Mouse (Mus musculus) gastrocnemius, postnatal 14 days (tissue): ENCODE results near the gene Art5. TPM values are rescaled to one million over a fixed set of nuclear protein-coding genes. Genes with fewer than 3 reads are reported as not detected.
A peak's percentile ranks its signal among the peaks of the same experiment; 100 is the strongest.
"Not testable (repeated sequence)": the region's sequence is repeated elsewhere in the genome, so short reads cannot be mapped to it uniquely, and the experiment has no call there.

Experiments
- DNase-seq: peaks from one replicate; pipeline ENCODE4 v3.0.0; 2021; ENCODE audit warnings: mixed read lengths
- intact Hi-C: fragments of 180-260 bp; cut with DNase I; formaldehyde crosslinking; loops from one replicate; pipeline ENCODE4 v1.15.1; 2025; ENCODE audit warnings: low total_unique reads
- total RNA-seq, 2 experiments: library from RNA; stranded (reverse); gene quantifications; 2 replicates each; pipeline ENCODE4 v1.2.3; 2021

Art5 gene
- total RNA-seq, 2 experiments from 2014 or later, result 6.9 to 8.1 TPM

DNA sequence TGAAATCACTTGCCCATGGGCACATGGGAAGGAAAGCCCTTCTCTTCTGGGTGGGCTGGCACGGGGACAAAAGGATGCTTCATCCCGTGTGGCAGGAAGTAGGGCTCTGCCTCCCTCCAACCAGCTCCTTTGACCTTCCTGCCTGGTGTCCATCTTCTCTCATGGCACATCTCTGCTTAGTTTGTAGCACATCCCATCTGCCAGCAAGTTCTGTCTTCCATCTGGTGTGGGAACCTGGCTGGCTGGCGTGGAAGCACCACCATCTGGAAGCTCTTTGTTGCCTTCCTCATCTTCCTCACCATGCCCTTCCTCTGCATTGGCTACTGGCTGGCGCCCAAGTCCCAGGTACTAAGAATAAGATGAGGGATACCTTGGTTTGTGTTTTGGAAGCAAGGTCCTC lies 22.0 kb downstream of the Art5 start:
- DNase-seq, result no peak
- intact Hi-C loops, result no loop called here

DNA sequence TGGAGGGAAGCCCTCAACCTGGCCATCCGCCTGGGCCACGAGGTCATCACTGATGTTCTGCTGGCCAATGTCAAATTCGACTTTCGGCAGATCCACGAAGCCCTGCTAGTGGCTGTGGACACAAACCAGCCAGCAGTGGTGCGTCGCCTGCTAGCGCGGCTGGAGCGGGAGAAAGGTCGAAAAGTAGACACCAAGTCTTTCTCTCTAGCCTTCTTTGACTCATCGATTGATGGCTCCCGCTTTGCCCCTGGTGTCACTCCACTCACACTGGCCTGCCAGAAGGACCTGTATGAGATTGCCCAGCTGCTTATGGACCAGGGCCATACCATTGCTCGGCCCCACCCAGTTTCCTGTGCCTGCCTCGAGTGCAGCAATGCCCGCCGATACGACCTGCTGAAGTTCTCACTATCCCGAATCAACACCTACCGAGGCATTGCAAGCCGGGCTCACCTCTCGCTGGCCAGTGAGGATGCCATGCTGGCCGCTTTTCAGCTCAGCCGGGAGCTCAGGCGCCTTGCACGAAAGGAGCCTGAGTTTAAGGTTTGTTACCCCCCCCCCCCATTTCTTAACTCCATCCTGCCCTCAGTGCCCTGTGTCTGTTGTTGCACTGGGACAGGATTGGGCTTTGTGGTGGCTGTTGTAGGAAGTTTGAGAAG lies 25.1 kb downstream of the Art5 start:
- DNase-seq, result no peak
- intact Hi-C loops, result no loop called here

DNA sequence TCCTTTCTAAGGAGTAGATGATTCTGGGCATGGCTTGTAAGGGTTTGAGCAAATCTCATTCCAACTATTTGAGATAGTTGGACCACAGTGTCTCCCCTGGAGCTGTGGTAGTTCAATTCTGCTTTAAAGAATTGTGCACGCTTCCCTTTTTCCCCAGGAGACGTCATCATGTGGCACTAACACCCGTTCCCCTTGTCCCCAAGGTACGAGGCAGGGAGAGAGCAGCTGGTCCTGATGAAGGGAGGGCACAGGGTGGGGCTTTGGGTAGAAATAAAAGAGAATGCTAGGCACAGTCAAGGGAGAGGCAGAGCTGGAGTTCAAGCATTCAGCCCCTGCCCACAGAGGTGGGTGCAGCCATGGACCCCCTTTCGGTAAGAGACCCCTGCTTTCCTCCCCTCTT lies 26.5 kb downstream of the Art5 start, which contains the start of gene Trpc2:
Trpc2 (plus strand) TSS at position 301 of the 400 bp plus-strand sequence.
- intact Hi-C loops, result no loop called here
- DNase-seq, result no peak

DNA sequence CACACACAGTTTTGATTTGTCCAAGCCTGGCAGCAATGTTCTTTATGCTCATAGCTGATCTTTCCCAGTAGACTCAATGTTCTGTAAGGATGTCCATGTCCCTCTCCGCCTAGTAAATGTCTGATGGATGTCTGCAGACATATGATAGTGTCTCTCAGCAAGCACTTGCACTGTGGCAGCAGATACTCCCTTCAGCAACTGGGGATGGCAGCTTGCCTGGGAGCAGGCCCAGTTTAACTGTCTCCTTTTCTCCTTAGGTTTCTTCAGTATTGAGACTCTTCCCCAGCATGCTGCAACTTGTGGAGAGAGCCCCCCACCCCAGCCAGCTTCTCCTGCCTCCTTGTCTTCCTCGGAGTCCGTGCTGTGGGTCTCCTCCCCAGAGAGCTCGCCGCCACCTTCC lies 27.5 kb downstream of the Art5 start:
- intact Hi-C loops, result no loop called here
- peak; percentile 38 for DNase-seq

DNA sequence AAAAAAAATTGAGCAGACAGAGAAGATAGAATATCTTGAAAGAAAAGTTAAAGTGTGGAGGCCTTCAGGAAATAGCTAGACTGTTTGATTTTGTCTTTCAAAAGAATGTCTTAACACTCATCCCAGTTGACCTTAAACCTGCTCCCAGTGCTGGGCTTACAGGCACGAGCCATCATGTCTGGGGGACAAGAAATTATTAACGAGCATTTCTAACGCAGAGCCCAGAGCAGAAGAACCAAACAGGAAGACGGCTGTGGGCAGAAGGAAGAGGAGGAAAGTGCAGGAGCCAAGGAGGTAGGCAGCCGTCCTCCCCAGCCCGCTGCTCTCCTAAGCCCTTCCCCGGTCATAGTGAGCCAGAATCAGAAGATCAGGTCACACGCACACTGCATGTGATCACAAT lies 29.0 kb downstream of the Art5 start:
- intact Hi-C loops, result no loop called here
- DNase-seq, result no peak

DNA sequence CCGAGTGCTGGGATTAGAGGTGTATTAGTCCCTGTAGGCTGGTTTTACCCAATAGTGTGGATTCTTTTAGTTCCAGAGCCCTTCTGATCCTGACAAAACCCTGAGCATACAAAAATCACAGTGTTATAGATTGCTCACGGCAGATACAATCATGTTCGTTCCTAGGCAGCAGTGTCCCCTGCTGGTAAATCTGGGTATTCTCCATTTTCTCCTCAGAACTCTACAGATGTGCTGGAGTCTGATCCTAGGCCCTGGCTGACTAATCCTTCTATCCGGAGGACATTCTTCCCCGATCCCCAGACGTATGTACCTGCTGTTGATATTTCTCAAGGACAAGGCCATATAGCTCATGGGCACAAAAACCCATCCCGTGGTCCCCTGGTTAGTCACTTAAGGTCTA lies 30.8 kb downstream of the Art5 start:
- DNase-seq, result no peak

DNA sequence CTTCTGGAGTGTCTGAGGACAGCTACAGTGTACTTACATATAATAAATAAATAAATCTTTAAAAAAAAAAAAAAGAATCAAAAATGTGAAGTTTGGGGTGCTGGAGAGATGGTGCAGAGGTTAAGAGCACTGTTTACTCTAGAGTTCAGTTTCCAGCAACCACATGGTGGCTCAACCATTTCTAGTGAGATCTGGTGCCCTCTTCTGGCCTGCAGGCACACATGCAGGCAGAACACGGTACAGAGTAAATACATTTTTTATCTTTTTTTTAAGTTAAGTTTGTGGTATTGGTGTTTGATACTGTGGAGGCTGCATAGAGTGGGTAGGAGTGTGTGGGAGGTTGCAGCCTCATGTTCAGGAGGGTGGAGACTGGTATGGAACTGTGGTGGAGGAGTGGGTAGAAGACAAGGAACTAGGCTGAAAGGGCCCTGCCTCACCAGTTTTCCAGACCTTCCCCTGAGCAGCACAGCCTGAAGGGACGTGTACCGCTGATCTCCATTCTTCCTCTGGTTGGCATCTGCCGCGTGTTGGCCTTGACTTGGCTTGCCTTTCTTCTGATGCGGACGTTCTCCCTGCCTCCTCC lies 32.5 kb downstream of the Art5 start:
- intact Hi-C loops, result loop anchor here (5.0 kb wide), 1 partner anchor 160 kb away; no protein-coding TSS in a partner anchor
- DNase-seq, result no peak

More for the DNA sequence above, 30.8 kb downstream of the Art5 start:
- intact Hi-C loops, result loop anchor here (5.0 kb wide), 1 partner anchor 161 kb away; no protein-coding TSS in a partner anchor

DNA sequence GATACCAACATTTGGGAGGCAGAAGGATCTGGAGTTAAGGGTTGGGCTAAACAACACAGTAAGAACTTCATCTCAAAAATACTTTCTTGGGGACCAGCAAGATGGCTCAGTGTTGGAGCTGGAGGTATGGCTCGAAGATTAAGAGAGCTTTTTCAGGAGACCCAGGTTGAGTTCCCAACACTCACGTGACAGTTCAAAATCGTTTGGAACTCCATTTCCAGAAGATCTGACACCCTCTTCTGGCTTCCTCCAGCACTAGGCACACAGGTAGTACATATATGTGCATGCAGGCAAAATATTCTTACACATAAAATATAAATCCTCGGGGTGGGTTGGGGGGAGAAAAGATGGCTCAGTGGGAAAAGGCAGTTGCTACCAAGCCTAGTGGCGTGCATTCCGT lies 42.9 kb downstream of the Art5 start:
- intact Hi-C loops, result no loop called here
- DNase-seq, result no peak

DNA sequence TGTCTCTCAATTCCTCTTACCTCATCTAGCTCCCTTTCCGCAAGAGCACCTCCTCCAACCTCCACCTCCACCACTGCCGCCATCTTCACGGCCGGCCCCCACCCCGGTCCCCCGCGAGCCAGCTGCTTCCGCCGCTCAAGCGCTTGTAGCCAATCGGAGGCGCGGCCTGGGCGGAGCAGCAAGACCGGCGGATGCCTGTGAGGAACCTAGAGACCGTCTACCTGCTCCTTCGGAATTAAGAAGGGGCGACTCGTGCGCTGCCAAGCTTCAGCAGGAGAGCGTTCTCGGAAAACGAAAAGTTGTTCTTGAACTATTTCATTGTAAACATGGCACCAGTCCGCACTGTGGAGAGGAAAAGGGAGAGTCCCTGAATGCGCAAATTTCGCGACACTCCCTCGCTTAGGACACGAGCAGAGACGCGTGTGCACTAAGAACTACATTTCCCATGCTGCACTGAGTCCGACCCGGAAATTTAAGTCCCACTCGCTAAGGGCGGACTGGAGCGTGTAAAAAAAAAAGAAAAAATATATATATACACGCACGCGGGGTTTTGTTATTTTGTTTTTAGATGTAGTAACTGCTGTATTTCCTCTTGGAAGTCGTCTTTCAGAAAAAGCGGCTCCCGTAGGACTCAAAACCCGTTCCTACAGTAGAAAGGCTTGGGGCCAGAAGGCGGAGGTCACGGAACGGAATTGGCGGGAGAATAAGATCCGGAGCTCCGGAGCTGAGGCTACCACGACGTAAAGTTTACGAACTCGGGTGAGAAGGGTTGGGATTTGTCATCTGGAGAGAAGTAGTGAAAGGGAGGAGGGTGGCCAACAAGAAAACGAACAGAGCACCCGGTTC lies 44.0 kb downstream of the Art5 start, which contains the start of the genes Rnf121, Xndc1 and Xntrpc:
Rnf121 (minus strand) TSS at position 424 of the 846 bp plus-strand sequence.
Xndc1 (plus strand) TSS at position 466 of the 846 bp plus-strand sequence.
Xntrpc (plus strand) TSS at position 668 of the 846 bp plus-strand sequence.
- intact Hi-C loops, result no loop called here
- peak; percentile 94 for DNase-seq

DNA sequence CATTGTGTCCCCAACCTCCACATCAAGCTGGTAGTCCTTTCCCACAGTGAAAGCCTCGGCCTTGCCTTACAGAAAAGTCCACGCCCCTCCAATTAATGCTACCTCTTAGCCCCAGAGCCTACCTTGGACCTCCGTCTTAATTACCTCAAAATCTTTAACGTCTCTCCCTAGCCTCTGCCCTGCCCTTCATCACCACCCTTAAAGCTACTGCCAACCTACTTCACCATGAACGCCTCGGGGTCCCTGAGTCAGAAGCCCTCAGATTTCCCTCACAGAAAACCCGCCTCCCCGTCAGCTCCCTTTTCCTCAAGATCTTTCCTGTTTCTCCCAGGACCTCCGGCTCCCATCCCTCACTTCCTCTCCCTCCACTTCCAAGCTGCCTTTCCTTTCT lies 44.6 kb downstream of the Art5 start:
- no peak for DNase-seq
- intact Hi-C loops, result loop anchor here (5.0 kb wide), 1 partner anchor 67 kb away; no protein-coding TSS in a partner anchor

DNA sequence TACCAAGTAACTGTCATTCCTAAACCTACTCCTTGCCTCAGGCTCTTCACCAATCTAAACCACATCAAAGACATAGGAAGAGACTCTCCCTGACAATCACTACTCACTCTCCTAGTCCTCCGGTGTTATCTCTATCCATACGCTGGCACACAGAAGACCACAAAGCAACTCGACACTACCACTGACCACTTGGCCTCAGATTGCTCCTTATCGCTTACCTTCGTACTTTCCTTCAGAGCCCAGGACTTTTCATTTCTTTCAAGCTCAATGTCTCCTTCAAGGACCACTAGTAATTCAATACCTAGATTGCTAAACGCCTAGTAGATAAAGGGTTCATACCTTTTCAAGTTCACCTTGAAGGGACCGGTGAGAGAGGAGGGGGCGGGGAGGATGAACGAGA lies 45.4 kb downstream of the Art5 start:
- intact Hi-C loops, result loop anchor here (5.0 kb wide), 1 partner anchor 67 kb away; no protein-coding TSS in a partner anchor
- no peak for DNase-seq

DNA sequence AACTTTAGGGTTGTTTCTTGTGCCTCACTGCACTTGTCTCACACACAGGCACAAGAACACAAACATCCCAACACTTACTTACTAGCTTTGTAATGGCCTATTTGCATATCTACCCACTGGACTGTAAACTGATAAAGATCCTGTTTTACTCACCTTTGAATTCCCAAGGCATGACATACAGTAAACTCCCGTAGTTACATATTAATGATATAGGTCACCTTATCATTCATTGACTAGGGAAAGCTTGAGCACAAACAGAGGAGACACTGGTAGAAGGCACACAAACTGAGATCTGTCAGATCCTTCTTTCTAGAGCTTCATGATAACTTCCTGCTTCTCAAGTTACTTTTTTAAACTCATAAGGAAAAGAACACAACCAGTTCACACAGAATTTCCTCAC lies 47.1 kb downstream of the Art5 start:
- DNase-seq, result no peak
- intact Hi-C loops, result loop anchor here (5.0 kb wide), 1 partner anchor 65 kb away; no protein-coding TSS in a partner anchor

DNA sequence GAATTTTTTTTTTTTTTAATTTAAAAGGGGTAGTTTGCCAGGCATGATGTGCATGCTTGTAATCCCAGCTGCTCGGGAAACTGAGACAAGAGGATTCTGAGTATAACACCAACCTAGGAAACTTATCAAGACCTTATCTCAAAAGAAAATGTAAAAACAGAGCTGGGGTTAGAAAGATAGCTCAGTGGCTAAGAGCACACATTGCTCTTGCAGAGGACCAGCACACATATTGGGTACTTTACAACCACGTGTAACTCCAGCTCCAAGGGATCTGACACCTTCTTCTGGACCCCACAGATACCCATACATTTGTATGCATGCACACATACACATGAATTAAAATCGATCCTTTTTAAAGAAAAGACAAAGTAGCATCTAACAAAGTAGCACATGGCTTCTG lies 47.9 kb downstream of the Art5 start:
- intact Hi-C loops, result loop anchor here (5.0 kb wide), 1 partner anchor 64 kb away; no protein-coding TSS in a partner anchor
- DNase-seq, result no peak

DNA sequence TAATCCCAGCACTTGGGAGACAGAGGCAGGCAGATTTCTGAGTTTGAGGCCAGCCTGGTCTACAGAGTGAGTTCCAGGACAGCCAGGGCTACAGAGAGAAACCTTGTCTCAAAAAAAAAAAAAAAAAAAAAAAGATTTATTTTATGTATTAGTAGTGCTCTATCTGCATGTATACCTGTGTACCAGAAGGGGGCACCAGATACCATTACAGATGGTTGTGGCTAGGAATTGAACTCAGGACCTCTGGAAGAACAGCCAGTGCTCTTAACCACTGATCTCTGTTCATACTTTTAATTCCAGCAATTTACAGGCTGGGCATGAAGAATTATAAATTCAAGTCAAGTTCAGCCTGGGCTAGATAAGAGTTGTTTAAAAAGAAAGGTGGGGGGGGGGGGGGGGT lies 60.8 kb downstream of the Art5 start:
- intact Hi-C loops, DNase-seq: not testable (repeated sequence)

Other genes starting within 250 kb of the Art5 start
- gene Anapc15, start 245.8 kb downstream of the Art5 start, total RNA-seq, result 10 to 100 TPM; 23.7 to 27.7 TPM
- gene Folr1, start 238.7 kb downstream of the Art5 start, total RNA-seq, result 1 to 10 TPM; 1.6 to 2.2 TPM
- 100 to 1,000 TPM; 101 to 102 TPM for gene Lamtor1, start 203.6 kb downstream of the Art5 start, total RNA-seq
- gene Tomt, start 203.1 kb downstream of the Art5 start, total RNA-seq, result not detected
- gene Lrrc51, start 175.6 kb downstream of the Art5 start, total RNA-seq, result 1 to 10 TPM; 3.6 to 3.7 TPM
- 10 to 100 TPM; 53.0 to 53.3 TPM for gene Numa1, start 175.4 kb downstream of the Art5 start, total RNA-seq
- 1 to 10 TPM; 1.1 to 1.4 TPM for gene Il18bp, start 90.8 kb downstream of the Art5 start, total RNA-seq
- gene Rnf121, start 44.0 kb downstream of the Art5 start, total RNA-seq, result 10 to 100 TPM; 17.9 to 18.9 TPM
- 1 to 10 TPM; 3.8 to 4.9 TPM for gene Xndc1, start 44.0 kb downstream of the Art5 start, total RNA-seq
- under 1 TPM; 0.53 to 0.84 TPM for gene Xntrpc, start 43.8 kb downstream of the Art5 start, total RNA-seq
- under 1 TPM in 1 of 2 experiments, not detected in 1; 0.21 TPM for gene Trpc2, start 26.4 kb downstream of the Art5 start, total RNA-seq
- 100 to 1,000 TPM; 281 to 363 TPM for gene Art1, start 7.7 kb downstream of the Art5 start, total RNA-seq
- gene Chrna10, start 7.3 kb upstream of the Art5 start, total RNA-seq, result 1 to 10 TPM in 1 of 2 experiments, not detected in 1; 1.0 TPM
- gene Nup98, start 100.7 kb upstream of the Art5 start, total RNA-seq, result 10 to 100 TPM; 22.5 to 24.2 TPM
- gene Pgap2, start 100.7 kb upstream of the Art5 start, total RNA-seq, result 10 to 100 TPM; 23.3 to 26.5 TPM
- 10 to 100 TPM; 21.9 to 22.6 TPM for gene Rhog, start 146.6 kb upstream of the Art5 start, total RNA-seq
- gene Stim1, start 158.3 kb upstream of the Art5 start, total RNA-seq, result 100 to 1,000 TPM; 198 to 210 TPM